In genomic region chr1:171232348-171232747, GRCm38 (mm10) we compare ENCODE assay signal across 26 mouse cellular contexts. TPM values are rescaled to one million over a fixed set of nuclear protein-coding genes. Genes with fewer than 3 reads are reported as not detected.
DNase-seq lines count a peak whose midpoint lies in the region; ATAC-seq and TF ChIP-seq lines count a peak whose summit lies in the region.
"Had no signal": no experiment of that assay in that cellular context is flagged by ENCODE, and none has a peak within 500 bp of the region (broad histone marks: within the 10 kb centered on the region; RNA-seq: fewer than 3 reads in every experiment).

No protein-coding gene starts in this region.

- H3K4me2 ChIP-seq in liver, embryonic 11.5 days: peak overlapping the region; percentile 30
- peak overlapping the region; percentile 51 for H3K4me2 ChIP-seq in liver, postnatal 0 days (ENCODE audit: low read depth, low read length)
- H3K4me2 ChIP-seq: embryonic facial prominence, embryonic 15.5 days; forebrain, embryonic 15.5 days; heart, embryonic 15.5 days; hindbrain, embryonic 14.5 days; limb, embryonic 12.5 days; lung, embryonic 14.5 days; midbrain, embryonic 11.5 days; neural tube, embryonic 15.5 days had no signal

- H3K4me3 ChIP-seq in spleen, adult 2 months (ENCODE audit: extremely low read depth, insufficient read depth, insufficient read length): 0 out of 2 replicates have a peak overlapping the region, but pooled peaks have one; percentile 4
- H3K4me3 ChIP-seq in liver, embryonic 11.5 days (ENCODE audit: low read depth, low read length): no peak overlapping the region
- peak overlapping the region; percentile 48 for H3K4me3 ChIP-seq in liver, postnatal 0 days (ENCODE audit: low read depth, low read length)
- H3K4me3 ChIP-seq: embryonic facial prominence, embryonic 15.5 days; forebrain, embryonic 15.5 days; heart, embryonic 15.5 days; limb, embryonic 12.5 days; neural tube, embryonic 15.5 days had no signal

- peak; percentile 87 for DNase-seq in heart, adult 11 months
- DNase-seq in heart, adult 9 months (ENCODE audit: low spot score in 2 of 2): no peak
- DNase-seq in spleen, adult 2 months (ENCODE audit: low read depth in 1 of 2, low spot score in 2 of 2): no peak
- no peak for DNase-seq in spleen, postnatal 36 days (ENCODE audit: low spot score in 2 of 2)
- DNase-seq in liver, embryonic 11.5 days (ENCODE audit: low spot score): no peak
- no peak for DNase-seq in liver, postnatal 0 days
- DNase-seq in layer of hippocampus, adult 11-12 months (ENCODE audit: low spot score): no peak
- DNase-seq in cerebellum, adult 18-20 months: no peak
- DNase-seq: cerebellum, adult 9-11 months; gastrocnemius, postnatal 10 days; heart, postnatal 4 days; kidney, adult 18-20 months; kidney, postnatal 10 days; lung, embryonic 14.5 days; thymus, adult 18-20 months; thymus, postnatal 4 days had no signal

- peak overlapping the region; percentile 2; the same call in 1 of the 2 replicates for H3K27ac ChIP-seq in spleen, adult 2 months (ENCODE audit: insufficient read depth, low read length)
- 0 out of 2 replicates have a peak overlapping the region, but pooled peaks have one; percentile 3 for H3K27ac ChIP-seq in liver, embryonic 11.5 days (ENCODE audit: low read depth, low read length)
- peak overlapping the region; percentile 82 for H3K27ac ChIP-seq in liver, postnatal 0 days (ENCODE audit: low read depth)
- H3K27ac ChIP-seq: embryonic facial prominence, embryonic 15.5 days; forebrain, embryonic 15.5 days; hindbrain, embryonic 14.5 days; neural tube, embryonic 15.5 days had no signal

- no peak for TF ChIP-seq EP300 in liver, postnatal 0 days (IDR thresholded peaks at IDR 0.05; ENCODE audit: low read depth)

- no peaks in the 10 kb centered on the region for H3K9me3 ChIP-seq in liver, embryonic 11.5 days (ENCODE audit: control insufficient read depth, low read length)
- no peaks in the 10 kb centered on the region for H3K9me3 ChIP-seq in liver, postnatal 0 days (ENCODE audit: low read length)
- H3K9me3 ChIP-seq: embryonic facial prominence, embryonic 15.5 days; forebrain, embryonic 15.5 days; heart, embryonic 15.5 days; limb, embryonic 12.5 days; neural tube, embryonic 15.5 days had no signal

- peaks cover 22% of the 10 kb centered on the region for H3K36me3 ChIP-seq in spleen, adult 2 months (ENCODE audit: control insufficient read depth, insufficient read depth, low read length)
- H3K36me3 ChIP-seq in liver, embryonic 11.5 days (ENCODE audit: control insufficient read depth, insufficient read depth, low read length): peaks cover 24% of the 10 kb centered on the region; the same call in 1 of the 2 replicates
- peaks cover 31% of the 10 kb centered on the region for H3K36me3 ChIP-seq in liver, postnatal 0 days (replicated peaks; ENCODE audit: insufficient read depth, low read length)

- no peak overlapping the region for H3K9ac ChIP-seq in liver, embryonic 11.5 days (ENCODE audit: low read depth, low read length)
- H3K9ac ChIP-seq in liver, postnatal 0 days (replicated peaks): no peak overlapping the region
- H3K9ac ChIP-seq: embryonic facial prominence, embryonic 15.5 days; forebrain, embryonic 15.5 days; heart, embryonic 15.5 days; hindbrain, embryonic 14.5 days; limb, embryonic 12.5 days; lung, embryonic 14.5 days; neural tube, embryonic 15.5 days had no signal

- no peaks in the 10 kb centered on the region for H3K27me3 ChIP-seq in spleen, adult 2 months (ENCODE audit: control insufficient read depth, insufficient read depth, low read length)
- no peaks in the 10 kb centered on the region for H3K27me3 ChIP-seq in liver, embryonic 11.5 days (replicated peaks; ENCODE audit: control insufficient read depth, insufficient read depth, low read length)
- H3K27me3 ChIP-seq in liver, postnatal 0 days (ENCODE audit: insufficient read depth, low read length): no peaks in the 10 kb centered on the region
- H3K27me3 ChIP-seq: embryonic facial prominence, embryonic 15.5 days; forebrain, embryonic 15.5 days; heart, embryonic 15.5 days; limb, embryonic 12.5 days; neural tube, embryonic 15.5 days had no signal

- no peak for TF ChIP-seq POLR2A in spleen, adult 2 months (IDR thresholded peaks at IDR 0.05; ENCODE audit: low read depth, low read length)

- ATAC-seq in liver, embryonic 11.5 days (replicated peaks; ENCODE audit: low FRiP score): no peak
- no peak for ATAC-seq in liver, postnatal 0 days
- ATAC-seq: CD4-positive, CD25-positive, alpha-beta regulatory T cell, adult 4 months; forebrain, embryonic 15.5 days; inflammation-experienced regulatory T-cells, adult 6 months had no signal

- peaks cover 5% of the 10 kb centered on the region; the same call in 1 of the 2 replicates for H3K4me1 ChIP-seq in spleen, adult 2 months (ENCODE audit: control insufficient read depth, insufficient read depth, insufficient read length)
- H3K4me1 ChIP-seq in liver, embryonic 11.5 days (replicated peaks; ENCODE audit: control insufficient read depth, insufficient read depth, low read length): peaks cover 32% of the 10 kb centered on the region
- peaks cover 23% of the 10 kb centered on the region for H3K4me1 ChIP-seq in liver, postnatal 0 days (ENCODE audit: insufficient read depth)
- H3K4me1 ChIP-seq: forebrain, embryonic 15.5 days; neural tube, embryonic 15.5 days had no signal

- 71% methylated on average over 5 of the region's 5 CpGs for WGBS in spleen, adult 2 months
- 67% methylated on average over 5 of the region's 5 CpGs for WGBS in liver, embryonic 11.5 days
- 53% methylated on average over 5 of the region's 5 CpGs for WGBS in liver, postnatal 0 days (ENCODE audit: insufficient replicate concordance)

- no peak for TF ChIP-seq CTCF in spleen, adult 2 months (IDR thresholded peaks at IDR 0.05; ENCODE audit: extremely low read depth, insufficient read depth, insufficient read length, insufficient replicate concordance)
- TF ChIP-seq CTCF in liver, postnatal 0 days (IDR thresholded peaks at IDR 0.05; ENCODE audit: low read depth): no peak

RNA-seq across cellular contexts. Expression of gene Fcer1g, which starts 1.8 kb away (rescaled TPM):
- polyA plus RNA-seq in spleen, adult 2 months (2012; rRNA removed): 237 and 307 TPM in 2 replicates
- 70.9 and 83.6 TPM in 2 replicates for polyA plus RNA-seq in liver, embryonic 11.5 days (2014; fragmentation: Nextera tagmentation; extraction: Ambion mirVana)
- 171 and 176 TPM in 2 replicates for polyA plus RNA-seq in liver, postnatal 0 days (2015; fragmentation: Nextera tagmentation; extraction: Ambion mirVana)

RNA-seq across cellular contexts. Expression of gene Apoa2, which starts 7.5 kb away (rescaled TPM):
- 1.2 and 1.8 TPM in 2 replicates for polyA plus RNA-seq in spleen, adult 2 months (2012; rRNA removed)
- 2,189 and 2,339 TPM in 2 replicates for polyA plus RNA-seq in liver, embryonic 11.5 days (2014; fragmentation: Nextera tagmentation; extraction: Ambion mirVana)
- polyA plus RNA-seq in liver, postnatal 0 days (2015; fragmentation: Nextera tagmentation; extraction: Ambion mirVana): 20,306 and 20,852 TPM in 2 replicates
- polyA plus RNA-seq: inflammation-experienced regulatory T-cells, adult 6 months; small intestine, adult 2 months had no signal

RNA-seq across cellular contexts. Expression of gene Tomm40l, which starts 10.0 kb away (rescaled TPM):
- polyA plus RNA-seq in spleen, adult 2 months (2012; rRNA removed): 17.5 and 20.3 TPM in 2 replicates
- polyA plus RNA-seq in liver, embryonic 11.5 days (2014; fragmentation: Nextera tagmentation; extraction: Ambion mirVana): 32.3 and 32.4 TPM in 2 replicates
- 5.7 and 6.6 TPM in 2 replicates for polyA plus RNA-seq in liver, postnatal 0 days (2015; fragmentation: Nextera tagmentation; extraction: Ambion mirVana)

RNA-seq across cellular contexts. Expression of gene Adamts4, which starts 17.9 kb away (rescaled TPM):
- 0.63 and 0.64 TPM in 2 replicates for polyA plus RNA-seq in spleen, adult 2 months (2012; rRNA removed)
- 1.6 and 2.0 TPM in 2 replicates for polyA plus RNA-seq in liver, embryonic 11.5 days (2014; fragmentation: Nextera tagmentation; extraction: Ambion mirVana)
- polyA plus RNA-seq in liver, postnatal 0 days (2015; fragmentation: Nextera tagmentation; extraction: Ambion mirVana): 0.41 and 0.51 TPM in 2 replicates

RNA-seq across cellular contexts. Expression of gene Nr1i3, which starts 18.6 kb away (rescaled TPM):
- not detected in 2 replicates for polyA plus RNA-seq in spleen, adult 2 months (2012; rRNA removed)
- polyA plus RNA-seq in liver, embryonic 11.5 days (2014; fragmentation: Nextera tagmentation; extraction: Ambion mirVana): 0.16 TPM in 2 replicates
- 49.6 and 53.1 TPM in 2 replicates for polyA plus RNA-seq in liver, postnatal 0 days (2015; fragmentation: Nextera tagmentation; extraction: Ambion mirVana)

Comparison
In these comparisons a context has a peak if more than half of its experiments do, and no peak if none do; other contexts are left out.
1. H3K27ac ChIP-seq: peak in every context shown above with its lines; median percentile 82 in liver, postnatal 0 days; 3 in liver, embryonic 11.5 days; 2 in spleen, adult 2 months.
2. RNA of gene Apoa2, which starts 7.5 kb away (polyA plus RNA-seq): 20,306 to 20,852 TPM in liver, postnatal 0 days and 2,189 to 2,339 TPM in liver, embryonic 11.5 days; 1.2 to 1.8 TPM in spleen, adult 2 months; every median in the first group is over 100 times any median in the second.